ENCODE assay signal across 19 mouse cellular contexts in the genomic region with DNA sequence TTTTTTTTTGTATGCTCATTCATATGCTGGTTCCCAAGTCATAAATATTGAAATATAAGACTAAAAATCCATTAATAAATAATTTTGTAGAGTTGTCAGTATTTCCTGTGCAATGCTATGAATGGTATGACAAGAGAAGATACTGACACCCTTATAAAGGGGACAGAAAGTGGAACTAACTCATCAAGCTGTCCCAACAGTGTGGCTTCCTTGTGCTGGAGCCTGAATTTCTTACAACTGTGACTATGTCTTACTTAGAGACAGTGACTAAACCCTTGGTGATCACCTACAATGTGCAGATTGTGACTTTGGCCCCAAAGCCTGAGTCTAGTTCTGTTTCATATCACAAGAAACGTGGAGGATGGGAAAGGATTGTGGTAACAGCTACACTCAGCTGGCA.
DNase-seq lines count a peak whose midpoint lies in the region; ATAC-seq lines count a peak whose summit lies in the region.
"Had no signal": no experiment of that assay in that cellular context is flagged by ENCODE, and none has a peak within 500 bp of the region (broad histone marks: within the 10 kb centered on the region; RNA-seq: fewer than 3 reads in every experiment).

No protein-coding gene starts in this region.

- peak; percentile 71 for ATAC-seq in granulocyte monocyte progenitor cell, adult 5-6 weeks (replicated peaks; ENCODE audit: poor library complexity, severe bottlenecking)
- peak; percentile 48 for ATAC-seq in megakaryocyte progenitor cell, adult 5-6 weeks (replicated peaks; ENCODE audit: poor library complexity)
- ATAC-seq: activated CD4-positive, CD25-positive, alpha-beta regulatory T cell, adult 4 months; CD4-positive, CD25-positive, alpha-beta regulatory T cell, adult 4 months; forebrain, embryonic 13.5 days; forebrain, embryonic 15.5 days; Patski had no signal

- no peak for DNase-seq in cerebellum, adult 18-20 months
- no peak for DNase-seq in B cell, adult 2 months
- no peak for DNase-seq in ovary, postnatal 14 days (ENCODE audit: low spot score)
- DNase-seq: adrenal gland, adult 8-10 months; adrenal gland, postnatal 14 days; adrenal gland, postnatal 36 days; cerebellum, adult 11-12 months; cerebellum, adult 8-10 months; cerebellum, adult 9-11 months; cerebellum, postnatal 14 days; cerebellum, postnatal 36 days; forebrain, postnatal 0 days had no signal
